ENCODE assay signal across 20 mouse cellular contexts in genomic region chr2:75183293-75183692, GRCm38 (mm10).
DNase-seq lines count a peak whose midpoint lies in the region; ATAC-seq and TF ChIP-seq lines count a peak whose summit lies in the region.
"Had no signal": no experiment of that assay in that cellular context is flagged by ENCODE, and none has a peak within 500 bp of the region (broad histone marks: within the 10 kb centered on the region; RNA-seq: fewer than 3 reads in every experiment).

No protein-coding gene starts in this region.

- peak overlapping the region; percentile 11; the same call in 1 of the 2 replicates for H3K27ac ChIP-seq in hindbrain, embryonic 14.5 days
- no peak overlapping the region for H3K27ac ChIP-seq in hindbrain, postnatal 0 days
- H3K27ac ChIP-seq in midbrain, embryonic 11.5 days (ENCODE audit: low read depth, low read length), result no peak overlapping the region
- H3K27ac ChIP-seq in midbrain, postnatal 0 days (ENCODE audit: low read depth, low read length), result no peak overlapping the region
- no peak overlapping the region; the same call in 1 of the 2 replicates for H3K27ac ChIP-seq in limb, embryonic 11.5 days (replicated peaks; ENCODE audit: low read depth, low read length)
- H3K27ac ChIP-seq: heart, adult 2 months; hindbrain, embryonic 10.5 days; hindbrain, embryonic 15.5 days had no signal

- no peaks in the 10 kb centered on the region for H3K4me1 ChIP-seq in hindbrain, embryonic 14.5 days (replicated peaks; ENCODE audit: control insufficient read depth, insufficient read depth, low read length)
- H3K4me1 ChIP-seq in hindbrain, postnatal 0 days (ENCODE audit: insufficient read depth, low read length), result no peaks in the 10 kb centered on the region
- H3K4me1 ChIP-seq in midbrain, embryonic 11.5 days (ENCODE audit: control insufficient read depth, insufficient read depth, low read length), result no peaks in the 10 kb centered on the region
- no peaks in the 10 kb centered on the region for H3K4me1 ChIP-seq in midbrain, postnatal 0 days (ENCODE audit: insufficient read depth, low read length)
- H3K4me1 ChIP-seq in limb, embryonic 11.5 days (ENCODE audit: control insufficient read depth, insufficient read depth, low read length), result peaks cover 13% of the 10 kb centered on the region; the same call in 1 of the 2 replicates
- H3K4me1 ChIP-seq: hindbrain, embryonic 10.5 days; hindbrain, embryonic 15.5 days had no signal

- DNase-seq in hindbrain, embryonic 14.5 days (ENCODE audit: low spot score), result no peak
- no peak for DNase-seq in hindbrain, postnatal 0 days (ENCODE audit: low spot score)
- peak; percentile 84 for DNase-seq in midbrain, embryonic 11.5 days (ENCODE audit: low spot score, missing footprints)
- no peak for DNase-seq in midbrain, postnatal 0 days (ENCODE audit: low spot score)
- DNase-seq in limb, embryonic 11.5 days (ENCODE audit: low spot score), result no peak
- no peak for DNase-seq in thymus, adult 18-20 months
- DNase-seq in adrenal gland, postnatal 14 days, result no peak
- DNase-seq: adrenal gland, adult 2 months; adrenal gland, postnatal 36 days; cerebellum, adult 11 months; cerebellum, adult 8-10 months; cerebellum, postnatal 14 days; gastrocnemius, postnatal 10 days; heart, adult 2 months had no signal

- WGBS in hindbrain, embryonic 14.5 days, result 68% methylated on average over 4 of the region's 4 CpGs
- 48% methylated on average over 4 of the region's 4 CpGs for whole genome bisulfite sequencing in hindbrain, postnatal 0 days
- WGBS in midbrain, embryonic 11.5 days, result 54% methylated on average over 4 of the region's 4 CpGs
- 37% methylated on average over 4 of the region's 4 CpGs for WGBS in midbrain, postnatal 0 days
- 24% methylated on average over 4 of the region's 4 CpGs for WGBS in limb, embryonic 11.5 days

- H3K4me2 ChIP-seq in hindbrain, embryonic 14.5 days (replicated peaks), result no peak overlapping the region
- no peak overlapping the region for H3K4me2 ChIP-seq in hindbrain, postnatal 0 days (ENCODE audit: low read depth, low read length)
- H3K4me2 ChIP-seq in midbrain, embryonic 11.5 days, result no peak overlapping the region
- H3K4me2 ChIP-seq in midbrain, postnatal 0 days (ENCODE audit: low read depth, low read length, poor library complexity, severe bottlenecking), result no peak overlapping the region
- no peak overlapping the region for H3K4me2 ChIP-seq in limb, embryonic 11.5 days (ENCODE audit: low read depth, severe bottlenecking)
- H3K4me2 ChIP-seq: heart, embryonic 12.5 days; hindbrain, embryonic 15.5 days had no signal

- H3K4me3 ChIP-seq in hindbrain, embryonic 14.5 days (replicated peaks; ENCODE audit: low read length), result no peak overlapping the region
- H3K4me3 ChIP-seq in hindbrain, postnatal 0 days (ENCODE audit: low read length), result no peak overlapping the region
- H3K4me3 ChIP-seq in midbrain, embryonic 11.5 days (ENCODE audit: low read depth, low read length), result no peak overlapping the region
- no peak overlapping the region for H3K4me3 ChIP-seq in midbrain, postnatal 0 days (ENCODE audit: low read depth, low read length)
- no peak overlapping the region for H3K4me3 ChIP-seq in limb, embryonic 11.5 days (ENCODE audit: low read depth, low read length)
- H3K4me3 ChIP-seq: heart, adult 2 months; heart, embryonic 12.5 days; hindbrain, embryonic 10.5 days; hindbrain, embryonic 15.5 days had no signal

- no peaks in the 10 kb centered on the region for H3K9me3 ChIP-seq in hindbrain, embryonic 14.5 days (ENCODE audit: control insufficient read depth, low read length)
- H3K9me3 ChIP-seq in hindbrain, postnatal 0 days (ENCODE audit: low read length), result no peaks in the 10 kb centered on the region
- no peaks in the 10 kb centered on the region for H3K9me3 ChIP-seq in midbrain, embryonic 11.5 days (ENCODE audit: control insufficient read depth, low read length)
- no peaks in the 10 kb centered on the region for H3K9me3 ChIP-seq in midbrain, postnatal 0 days (ENCODE audit: low read length)
- H3K9me3 ChIP-seq in limb, embryonic 11.5 days (ENCODE audit: control insufficient read depth, low read length), result no peaks in the 10 kb centered on the region
- H3K9me3 ChIP-seq: heart, embryonic 12.5 days; hindbrain, embryonic 10.5 days; hindbrain, embryonic 15.5 days had no signal

- no peak overlapping the region for H3K9ac ChIP-seq in hindbrain, embryonic 14.5 days
- no peak overlapping the region for H3K9ac ChIP-seq in hindbrain, postnatal 0 days (replicated peaks; ENCODE audit: low read length)
- H3K9ac ChIP-seq in midbrain, embryonic 11.5 days (ENCODE audit: low read length), result no peak overlapping the region
- H3K9ac ChIP-seq in midbrain, postnatal 0 days (replicated peaks; ENCODE audit: low read length, poor library complexity, severe bottlenecking), result no peak overlapping the region
- H3K9ac ChIP-seq in limb, embryonic 11.5 days (ENCODE audit: low read length), result no peak overlapping the region
- H3K9ac ChIP-seq: heart, embryonic 12.5 days; hindbrain, embryonic 15.5 days had no signal

- no peaks in the 10 kb centered on the region for H3K27me3 ChIP-seq in hindbrain, embryonic 14.5 days (ENCODE audit: control insufficient read depth, insufficient read depth, low read length)
- H3K27me3 ChIP-seq in hindbrain, postnatal 0 days (ENCODE audit: insufficient read depth, low read length), result no peaks in the 10 kb centered on the region
- no peaks in the 10 kb centered on the region for H3K27me3 ChIP-seq in midbrain, embryonic 11.5 days (ENCODE audit: control insufficient read depth, insufficient read depth, low read length)
- H3K27me3 ChIP-seq in midbrain, postnatal 0 days (ENCODE audit: insufficient read depth, low read length), result no peaks in the 10 kb centered on the region
- H3K27me3 ChIP-seq in limb, embryonic 11.5 days (ENCODE audit: control insufficient read depth, insufficient read depth, low read length), result no peaks in the 10 kb centered on the region
- H3K27me3 ChIP-seq: CH12.LX; hindbrain, embryonic 15.5 days had no signal

- TF ChIP-seq CTCF in hindbrain, postnatal 0 days (IDR thresholded peaks at IDR 0.05; ENCODE audit: low read depth), result no peak
- TF ChIP-seq CTCF in midbrain, postnatal 0 days (IDR thresholded peaks at IDR 0.05), result no peak

- no peak for ATAC-seq in hindbrain, embryonic 14.5 days (ENCODE audit: low FRiP score)
- no peak for ATAC-seq in hindbrain, postnatal 0 days
- no peak for ATAC-seq in midbrain, embryonic 11.5 days (ENCODE audit: low FRiP score)
- no peak for ATAC-seq in midbrain, postnatal 0 days (ENCODE audit: low FRiP score)
- ATAC-seq in limb, embryonic 11.5 days (ENCODE audit: insufficient number of reproducible peaks, low FRiP score, low TSS enrichment, low read depth), result 0 out of 2 replicates have a peak, but pooled peaks have one; percentile 35
- ATAC-seq: forebrain, embryonic 16.5 days; inflammation-experienced regulatory T-cells, adult 6 months had no signal

- no peaks in the 10 kb centered on the region for H3K36me3 ChIP-seq in hindbrain, embryonic 14.5 days (replicated peaks; ENCODE audit: control insufficient read depth, insufficient read depth)
- H3K36me3 ChIP-seq in hindbrain, postnatal 0 days (ENCODE audit: insufficient read depth, low read length), result no peaks in the 10 kb centered on the region
- H3K36me3 ChIP-seq in midbrain, embryonic 11.5 days (ENCODE audit: control insufficient read depth, insufficient read depth, low read length), result no peaks in the 10 kb centered on the region
- no peaks in the 10 kb centered on the region for H3K36me3 ChIP-seq in midbrain, postnatal 0 days (ENCODE audit: insufficient read depth, low read length)
- H3K36me3 ChIP-seq in limb, embryonic 11.5 days (ENCODE audit: control insufficient read depth, insufficient read depth, low read length), result no peaks in the 10 kb centered on the region
- H3K36me3 ChIP-seq: heart, embryonic 12.5 days; hindbrain, embryonic 10.5 days; hindbrain, embryonic 15.5 days had no signal
